ENCODE assay signal across 8 mouse cellular contexts in genomic region chr4:120951428-120951973, GRCm38 (mm10). TPM values are rescaled to one million over a fixed set of nuclear protein-coding genes. Genes with fewer than 3 reads are reported as not detected.
A peak's percentile ranks its signal among the peaks of the same experiment; 100 is the strongest.
DNase-seq lines count a peak whose midpoint lies in the region; ATAC-seq and TF ChIP-seq lines count a peak whose summit lies in the region.

Gene Zfp69, minus strand, starts transcription at chr4:120951699.

- H3K9me3 ChIP-seq in heart, embryonic 10.5 days = no peaks in the 10 kb centered on the region
- no peaks in the 10 kb centered on the region for H3K9me3 ChIP-seq in kidney, embryonic 15.5 days (replicated peaks)
- H3K9me3 ChIP-seq in liver, embryonic 11.5 days (ENCODE audit: control insufficient read depth, low read length) = no peaks in the 10 kb centered on the region

- peaks cover 4% of the 10 kb centered on the region; the same call in 1 of the 2 replicates for H3K4me1 ChIP-seq in embryonic fibroblast, embryonic 13.5 days (ENCODE audit: control insufficient read depth, insufficient read depth, low read length)
- no peaks in the 10 kb centered on the region; the same call in 1 of the 2 replicates for H3K4me1 ChIP-seq in heart, embryonic 10.5 days
- peaks cover 11% of the 10 kb centered on the region for H3K4me1 ChIP-seq in kidney, embryonic 15.5 days
- H3K4me1 ChIP-seq in liver, embryonic 11.5 days (replicated peaks; ENCODE audit: control insufficient read depth, insufficient read depth, low read length) = peaks cover 21% of the 10 kb centered on the region

- H3ac ChIP-seq in myocyte (ENCODE audit: control insufficient read depth, insufficient read length) = peak within 1 kb of the TSS; percentile 37

- H3K4me3 ChIP-seq in embryonic fibroblast, embryonic 13.5 days (ENCODE audit: insufficient read depth, low read length) = peak within 1 kb of the TSS; percentile 77
- peak within 1 kb of the TSS; percentile 93 for H3K4me3 ChIP-seq in heart, embryonic 10.5 days
- H3K4me3 ChIP-seq in kidney, embryonic 15.5 days (replicated peaks) = peak within 1 kb of the TSS; percentile 87
- H3K4me3 ChIP-seq in liver, embryonic 11.5 days (ENCODE audit: low read depth, low read length) = peak within 1 kb of the TSS; percentile 86
- H3K4me3 ChIP-seq in myocyte = peak within 1 kb of the TSS; percentile 49

- TF ChIP-seq CTCF in embryonic fibroblast, embryonic 13.5 days (IDR thresholded peaks at IDR 0.05; ENCODE audit: borderline replicate concordance, insufficient read depth, low read length) = no peak

- H3K36me3 ChIP-seq in heart, embryonic 10.5 days = peaks cover 11% of the 10 kb centered on the region
- H3K36me3 ChIP-seq in kidney, embryonic 15.5 days = peaks cover 10% of the 10 kb centered on the region
- H3K36me3 ChIP-seq in liver, embryonic 11.5 days (ENCODE audit: control insufficient read depth, insufficient read depth, low read length) = no peaks in the 10 kb centered on the region; the same call in 1 of the 2 replicates
- peaks cover 4% of the 10 kb centered on the region for H3K36me3 ChIP-seq in myocyte (ENCODE audit: control insufficient read depth, insufficient read depth)

- H3K79me2 ChIP-seq in myocyte (ENCODE audit: control insufficient read depth, insufficient read depth) = no peaks in the 10 kb centered on the region

- DNase-seq in CD4-positive helper T cell, adult 2 months (ENCODE audit: low read depth, low spot score) = peak; percentile 95
- DNase-seq in brain, adult 2 months (ENCODE audit: low read depth, low spot score) = peak; percentile 93
- peak; percentile 97 for DNase-seq in heart, embryonic 10.5 days (ENCODE audit: low spot score)
- DNase-seq in liver, embryonic 11.5 days (ENCODE audit: low spot score) = peak; percentile 88
- DNase-seq in spleen, postnatal 4 days (ENCODE audit: low spot score in 2 of 2) = peak; percentile 92 to 96

- peak within 1 kb of the TSS; percentile 86 for H3K27ac ChIP-seq in embryonic fibroblast, embryonic 13.5 days (ENCODE audit: insufficient read depth, low read length)
- peak within 1 kb of the TSS; percentile 96 for H3K27ac ChIP-seq in heart, embryonic 10.5 days
- H3K27ac ChIP-seq in kidney, embryonic 15.5 days = peak within 1 kb of the TSS; percentile 93
- H3K27ac ChIP-seq in liver, embryonic 11.5 days (ENCODE audit: low read depth, low read length) = peak within 1 kb of the TSS; percentile 90

- peak; percentile 79 for TF ChIP-seq POLR2A in embryonic fibroblast, embryonic 13.5 days (IDR thresholded peaks at IDR 0.05; ENCODE audit: low read depth, low read length)
- peak; percentile 77 for TF ChIP-seq POLR2A in myocyte (IDR thresholded peaks at IDR 0.05; ENCODE audit: insufficient read length, low read depth)

- no peaks in the 10 kb centered on the region for H3K27me3 ChIP-seq in heart, embryonic 10.5 days (ENCODE audit: insufficient read depth, poor library complexity, severe bottlenecking)
- no peaks in the 10 kb centered on the region for H3K27me3 ChIP-seq in kidney, embryonic 15.5 days
- H3K27me3 ChIP-seq in liver, embryonic 11.5 days (replicated peaks; ENCODE audit: control insufficient read depth, insufficient read depth, low read length) = no peaks in the 10 kb centered on the region
- no peaks in the 10 kb centered on the region for H3K27me3 ChIP-seq in myocyte (ENCODE audit: control insufficient read depth, insufficient read depth, insufficient read length)

- peak within 1 kb of the TSS; percentile 74 for H3K4me2 ChIP-seq in kidney, embryonic 15.5 days
- peak within 1 kb of the TSS; percentile 93 for H3K4me2 ChIP-seq in liver, embryonic 11.5 days
- H3K4me2 ChIP-seq in myocyte (ENCODE audit: low read depth) = peak within 1 kb of the TSS; percentile 100

- peak; percentile 98 for ATAC-seq in kidney, embryonic 15.5 days (replicated peaks; ENCODE audit: low FRiP score)
- peak; percentile 93 for ATAC-seq in liver, embryonic 11.5 days (replicated peaks; ENCODE audit: low FRiP score)

- peak within 1 kb of the TSS; percentile 75 for H3K9ac ChIP-seq in kidney, embryonic 15.5 days
- H3K9ac ChIP-seq in liver, embryonic 11.5 days (ENCODE audit: low read depth, low read length) = peak within 1 kb of the TSS; percentile 90

- 0% methylated on average over 58 of the region's 60 CpGs for WGBS in heart, embryonic 10.5 days
- WGBS in kidney, embryonic 15.5 days = under 1% methylated on average over 59 of the region's 60 CpGs
- WGBS in liver, embryonic 11.5 days = 2% methylated on average over 60 of the region's 60 CpGs

TF ChIP-seq in myocyte, 11 proteins besides CTCF, POLR2A, EP300 and RAD21:
- TF ChIP-seq E2F4 (IDR thresholded peaks at IDR 0.05; ENCODE audit: insufficient read depth) (no peak), CEBPB (IDR thresholded peaks at IDR 0.05; ENCODE audit: insufficient read depth, poor library complexity, severe bottlenecking) (no peak), MYOG (IDR thresholded peaks at IDR 0.05; ENCODE audit: control insufficient read depth in 1 of 3, insufficient read depth in 1 of 3, insufficient read length in 2 of 3, low read depth in 2 of 3) (peak in 1 of 3 experiments; percentile 7), POLR2AphosphoS2 (IDR thresholded peaks at IDR 0.05; ENCODE audit: insufficient read length, low read depth) (peak; percentile 77)

RNA-seq across cellular contexts. Expression of gene Zfp69, which starts in this region (rescaled TPM):
- polyA plus RNA-seq in embryonic fibroblast, embryonic 13.5 days (2011; ENCODE audit: insufficient read length, low read depth, missing spikeins) = 1.2 and 1.5 TPM in 2 replicates
- 13.7 and 15.7 TPM in 2 replicates for polyA plus RNA-seq in heart, embryonic 10.5 days (2016; fragmentation: Nextera tagmentation; extraction: Ambion mirVana)
- polyA plus RNA-seq in kidney, embryonic 15.5 days (2015; fragmentation: Nextera tagmentation; extraction: Ambion mirVana) = 9.2 and 11.1 TPM in 2 replicates
- polyA plus RNA-seq in liver, embryonic 11.5 days (2014; fragmentation: Nextera tagmentation; extraction: Ambion mirVana) = 4.2 and 5.6 TPM in 2 replicates
- polyA plus RNA-seq in myocyte (2012; fragmentation: generic; extraction: Trizol) = 0.61 TPM

Comparison
In these comparisons a context has a peak if more than half of its experiments do, and no peak if none do; other contexts are left out.
1. Peak in every context shown above with its lines: DNase-seq, ATAC-seq, H3K4me3 ChIP-seq and H3K27ac ChIP-seq.